Mouse (Mus musculus) ES-E14 (cell line): ENCODE results near the gene Tcaf1.

ENCODE experiments used
- HCFC1 ChIP-seq: IDR thresholded peaks from 2 replicates; pipeline ENCODE4 v1.6.1; 2012; ENCODE audit warnings: low read length, inconsistent platforms, borderline replicate concordance; ENCODE audit not compliant: insufficient read depth
- MAFK ChIP-seq: IDR thresholded peaks from 2 replicates; pipeline ENCODE4 v1.6.1; 2014; ENCODE audit warnings: mild to moderate bottlenecking, low read depth, low read length, inconsistent platforms; ENCODE audit not compliant: insufficient read depth
- ZNF384 ChIP-seq: IDR thresholded peaks from 2 replicates; pipeline ENCODE4 v1.6.1; 2012; ENCODE audit warnings: low read depth, low read length, inconsistent platforms

DNA sequence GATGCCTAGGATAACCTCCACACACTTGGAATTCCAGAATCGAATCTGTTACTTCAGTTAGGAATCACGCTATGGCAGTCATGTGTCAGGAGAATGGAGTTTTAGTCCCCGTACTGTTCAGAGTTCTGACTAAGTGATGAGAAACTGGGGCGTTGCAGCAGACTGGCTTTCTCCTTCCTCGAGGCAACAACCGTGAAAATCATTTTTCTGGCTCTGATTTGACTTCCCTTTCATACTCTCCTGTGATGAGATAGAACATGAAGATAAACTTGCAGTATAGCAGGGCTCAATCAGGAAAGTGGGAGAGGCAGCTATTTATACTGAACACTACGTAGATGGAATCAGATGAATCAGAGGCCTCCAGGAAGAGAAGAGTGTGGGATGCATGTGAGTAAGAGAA is 29.8 kb downstream of the Tcaf1 start:
- TF ChIP-seq ZNF384 = no peak
- TF ChIP-seq HCFC1 = no peak
- no peak for TF ChIP-seq MAFK
